Mouse (Mus musculus) embryonic facial prominence, embryonic 15.5 days (tissue): Measurements from ENCODE around the gene Btbd16. TPM values are rescaled to one million over a fixed set of nuclear protein-coding genes. Genes with fewer than 3 reads are reported as not detected.

Source experiments
- ATAC-seq: fragments of 200-750 bp; cut with Nextera tagmentation; 2 replicates; pipeline ENCODE4 v1.8.0; 2017; ENCODE audit warnings: low read depth, moderate TSS enrichment; ENCODE audit not compliant: insufficient number of reproducible peaks, low FRiP score, low TSS enrichment
- H3K27ac ChIP-seq: fragments of 300-500 bp; sonication (generic); replicated peaks from 2 replicates; pipeline ENCODE4 v1.5.1; 2015; ENCODE audit warnings: mild to moderate bottlenecking, inconsistent platforms
- H3K27me3 ChIP-seq: fragments of 300-500 bp; sonication (generic); 2 replicates; pipeline ENCODE4 v1.6.1; 2015; ENCODE audit warnings: inconsistent platforms
- H3K36me3 ChIP-seq: fragments of 300-500 bp; sonication (generic); 2 replicates; pipeline ENCODE4 v1.6.1; 2015; ENCODE audit warnings: mild to moderate bottlenecking, inconsistent platforms
- H3K4me1 ChIP-seq: fragments of 300-500 bp; sonication (generic); 2 replicates; pipeline ENCODE4 v1.6.1; 2015; ENCODE audit warnings: inconsistent platforms
- H3K4me2 ChIP-seq: fragments of 300-500 bp; sonication (generic); replicated peaks from 2 replicates; pipeline ENCODE4 v1.6.1; 2015; ENCODE audit warnings: mild to moderate bottlenecking, inconsistent platforms
- H3K4me3 ChIP-seq: fragments of 300-500 bp; sonication (generic); replicated peaks from 2 replicates; pipeline ENCODE4 v1.5.1; 2015; ENCODE audit warnings: mild to moderate bottlenecking, inconsistent platforms
- H3K9ac ChIP-seq: fragments of 300-500 bp; sonication (generic); 2 replicates; pipeline ENCODE4 v1.6.1; 2015; ENCODE audit warnings: inconsistent platforms
- H3K9me3 ChIP-seq: fragments of 300-500 bp; sonication (generic); replicated peaks from 2 replicates; pipeline ENCODE4 v1.6.1; 2016; ENCODE audit warnings: inconsistent platforms
- WGBS: fragments of 180-500 bp; shearing (Covaris S2); methylation state at CpG from one replicate; pipeline ENCODE4 v1.1.7; 2015; 5-methylcytosine and 5-hydroxymethylcytosine counted together
- polyA plus RNA-seq: library from polyadenylated mRNA; unstranded; fragments of >200 nt; fragmentation: Nextera tagmentation; extraction: Ambion mirVana; gene quantifications from 2 replicates; pipeline ENCODE4 v1.2.1, GENCODE M21; 2015

Gene Btbd16
- polyA plus RNA-seq, 1 experiment from 2014 or later = not detected

DNA sequence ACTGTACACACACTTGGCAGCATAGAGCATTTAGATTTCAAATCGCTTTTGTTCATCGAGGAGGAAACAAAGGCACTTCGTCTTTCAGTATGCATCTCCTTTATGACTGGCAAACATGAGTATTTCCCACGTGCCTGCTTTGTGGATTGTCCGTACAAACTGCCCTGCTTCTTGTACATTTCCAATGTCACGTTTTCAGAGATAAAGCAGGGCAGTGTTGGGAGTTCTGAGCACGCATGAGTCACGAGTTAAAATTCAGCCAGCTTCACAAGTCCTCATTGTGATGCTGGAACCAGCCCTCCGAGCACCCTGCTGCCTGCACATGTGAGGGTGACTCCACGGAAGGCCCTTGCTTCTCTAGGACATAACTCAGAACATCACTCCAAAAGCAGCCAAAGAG lies 45.8 kb downstream of the Btbd16 start:
- WGBS = 73% methylated on average over 10 of the region's 10 CpGs
- H3K4me2 ChIP-seq = no peak overlapping the region

GRCm38 (mm10) chr7:130823992-130824391 lies 50.1 kb downstream of the Btbd16 start:
- no peak overlapping the region for H3K27ac ChIP-seq
- ATAC-seq = no peak

More for the DNA sequence above, 45.8 kb downstream of the Btbd16 start:
- no peak for ATAC-seq
- Histone ChIP-seq H3K9me3 (no peaks in the 10 kb centered on the region), H3K4me3 (no peak overlapping the region), H3K36me3 (no peaks in the 10 kb centered on the region), H3K27ac (no peak overlapping the region), H3K9ac (no peak overlapping the region), H3K27me3 (no peaks in the 10 kb centered on the region), H3K4me1 (no peaks in the 10 kb centered on the region)

GRCm38 (mm10) chr7:130826343-130826742 lies 52.5 kb downstream of the Btbd16 start:
- Histone ChIP-seq H3K4me2 (no peak overlapping the region), H3K36me3 (no peaks in the 10 kb centered on the region), H3K9ac (no peak overlapping the region), H3K4me3 (no peak overlapping the region), H3K27me3 (no peaks in the 10 kb centered on the region), H3K9me3 (no peaks in the 10 kb centered on the region), H3K4me1 (no peaks in the 10 kb centered on the region), H3K27ac (no peak overlapping the region)
- 67% methylated on average over 3 of the region's 3 CpGs for WGBS
- no peak for ATAC-seq

More at GRCm38 (mm10) chr7:130823992-130824391, 50.1 kb downstream of the Btbd16 start:
- 68% methylated on average over 9 of the region's 9 CpGs for WGBS
- Histone ChIP-seq H3K36me3 (no peaks in the 10 kb centered on the region), H3K4me2 (no peak overlapping the region), H3K4me1 (no peaks in the 10 kb centered on the region), H3K9me3 (no peaks in the 10 kb centered on the region), H3K27me3 (no peaks in the 10 kb centered on the region), H3K4me3 (no peak overlapping the region), H3K9ac (no peak overlapping the region)

DNA sequence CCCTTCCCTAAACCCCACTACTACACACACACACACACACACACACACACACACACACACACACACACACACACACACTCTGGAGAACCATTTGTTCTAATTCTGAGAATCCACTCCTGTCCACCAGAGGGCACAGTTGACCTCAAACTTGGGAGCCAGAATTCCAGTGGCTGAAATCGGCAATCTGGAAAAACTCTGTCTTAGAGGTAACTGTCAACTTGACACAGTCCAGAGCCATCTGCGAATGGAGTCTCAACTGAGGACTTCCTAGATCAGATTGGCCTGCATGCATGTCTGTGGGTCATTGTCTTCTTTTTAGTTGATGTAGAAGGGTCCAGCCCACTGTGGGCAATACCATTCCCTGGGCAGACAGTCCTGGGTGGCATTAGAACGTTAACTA lies 53.6 kb downstream of the Btbd16 start:
- H3K4me3 ChIP-seq = no peak overlapping the region
- no peak overlapping the region for H3K4me2 ChIP-seq
- no peaks in the 10 kb centered on the region for H3K36me3 ChIP-seq
- 43% methylated on average over 3 of the region's 3 CpGs for WGBS
- H3K9ac ChIP-seq = no peak overlapping the region
- ATAC-seq = no peak
- no peak overlapping the region for H3K27ac ChIP-seq
- H3K27me3 ChIP-seq = no peaks in the 10 kb centered on the region
- no peaks in the 10 kb centered on the region for H3K4me1 ChIP-seq
- H3K9me3 ChIP-seq = no peaks in the 10 kb centered on the region

GRCm38 (mm10) chr7:130827844-130828403 lies 54.1 kb downstream of the Btbd16 start:
- Histone ChIP-seq H3K4me2 (no peak overlapping the region), H3K9ac (no peak overlapping the region), H3K27me3 (no peaks in the 10 kb centered on the region), H3K36me3 (no peaks in the 10 kb centered on the region), H3K4me1 (no peaks in the 10 kb centered on the region), H3K4me3 (no peak overlapping the region), H3K9me3 (no peaks in the 10 kb centered on the region), H3K27ac (no peak overlapping the region)
- 79% methylated on average over 9 of the region's 9 CpGs for WGBS
- no peak for ATAC-seq

GRCm38 (mm10) chr7:130828475-130828874 lies 54.6 kb downstream of the Btbd16 start:
- Histone ChIP-seq H3K9ac (no peak overlapping the region), H3K27me3 (no peaks in the 10 kb centered on the region), H3K4me2 (no peak overlapping the region), H3K36me3 (no peaks in the 10 kb centered on the region), H3K9me3 (no peaks in the 10 kb centered on the region), H3K27ac (no peak overlapping the region), H3K4me1 (no peaks in the 10 kb centered on the region), H3K4me3 (no peak overlapping the region)
- WGBS = 85% methylated on average over 10 of the region's 10 CpGs
- no peak for ATAC-seq

- H3K9me3 ChIP-seq = no peaks in the 10 kb centered on the region
- no peak overlapping the region for H3K9ac ChIP-seq
- 91% methylated on average over 5 of the region's 5 CpGs for WGBS
- H3K36me3 ChIP-seq = no peaks in the 10 kb centered on the region
- ATAC-seq = no peak
- no peak overlapping the region for H3K4me2 ChIP-seq
- H3K4me1 ChIP-seq = peaks cover 11% of the 10 kb centered on the region
- no peak overlapping the region for H3K4me3 ChIP-seq
- H3K27me3 ChIP-seq = peaks cover 7% of the 10 kb centered on the region; the same call in 1 of the 2 replicates
- no peak overlapping the region for H3K27ac ChIP-seq
These were observed 57.7 kb downstream of the Btbd16 start for GRCm38 (mm10) chr7:130831586-130831985.

DNA sequence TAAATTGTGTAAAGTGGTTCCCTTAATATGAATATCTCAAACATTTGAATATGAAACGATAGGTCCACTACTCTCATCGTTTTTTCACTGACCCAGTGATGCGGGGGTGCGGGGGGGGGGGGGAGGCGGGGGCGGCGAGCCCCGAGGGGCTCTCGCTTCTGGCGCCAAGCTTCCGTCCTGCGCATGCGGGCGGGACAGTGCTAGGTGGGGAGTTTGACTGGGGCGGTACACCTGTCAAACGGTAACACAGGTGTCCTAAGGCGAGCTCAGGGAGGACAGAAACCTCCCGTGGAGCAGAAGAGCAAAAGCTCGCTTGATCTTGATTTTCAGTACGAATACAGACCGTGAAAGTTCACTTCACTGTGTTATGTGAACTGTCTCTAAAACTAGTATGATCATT lies 60.4 kb downstream of the Btbd16 start:
- Histone ChIP-seq H3K9me3 (no peaks in the 10 kb centered on the region), H3K4me2 (no peak overlapping the region), H3K4me1 (peaks cover 18% of the 10 kb centered on the region), H3K36me3 (no peaks in the 10 kb centered on the region), H3K9ac (no peak overlapping the region), H3K27me3 (peaks cover 7% of the 10 kb centered on the region; the same call in 1 of the 2 replicates), H3K27ac (no peak overlapping the region), H3K4me3 (no peak overlapping the region)
- peak; percentile 95 for ATAC-seq
- 15% methylated on average over 21 of the region's 21 CpGs for WGBS

DNA sequence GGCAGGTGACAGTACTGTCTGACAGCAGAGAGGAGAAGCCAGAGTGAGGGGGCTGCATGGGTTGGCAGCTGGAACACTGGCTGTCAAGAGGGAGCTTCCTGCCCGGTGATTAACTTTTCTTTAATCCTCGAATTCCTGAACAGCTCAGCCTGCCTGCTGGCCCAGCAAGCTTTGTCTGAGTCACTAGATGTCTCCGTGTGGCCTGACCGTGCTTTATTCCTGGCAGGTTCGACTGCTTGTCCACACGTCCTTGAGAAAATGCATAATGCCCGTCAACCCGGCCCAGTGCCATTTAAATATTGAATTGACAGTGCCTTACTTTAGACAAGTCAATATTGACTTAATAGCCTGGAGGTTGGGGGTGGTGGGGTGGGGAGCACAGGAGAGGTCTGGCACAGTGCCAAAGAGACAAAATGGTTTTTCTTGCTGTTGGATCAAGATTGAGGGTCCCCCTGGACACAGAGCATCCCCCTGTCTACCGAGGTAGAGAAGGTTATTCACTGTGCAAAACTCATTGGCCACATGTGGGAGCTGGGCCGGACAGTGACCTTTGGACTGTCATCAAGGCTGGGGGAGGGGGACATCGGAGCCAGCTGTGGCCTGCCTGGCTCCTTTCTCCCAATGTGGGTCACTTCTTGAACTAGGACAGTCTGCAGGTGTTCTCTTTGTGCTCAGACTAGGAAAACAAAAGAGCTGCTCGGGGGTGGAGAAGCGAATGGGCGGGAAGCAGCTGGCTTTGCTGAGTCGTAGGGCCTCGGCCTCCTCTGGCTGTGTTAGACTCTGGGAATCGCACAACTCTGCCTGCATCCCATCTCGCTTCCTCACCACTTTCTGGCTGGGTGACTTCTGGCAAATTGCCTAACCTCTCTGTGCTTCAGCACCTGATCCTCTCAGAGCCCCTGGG lies 61.3 kb downstream of the Btbd16 start:
- H3K9me3 ChIP-seq = no peaks in the 10 kb centered on the region
- H3K4me1 ChIP-seq = peaks cover 18% of the 10 kb centered on the region
- no peak overlapping the region for H3K4me3 ChIP-seq
- no peak overlapping the region for H3K9ac ChIP-seq
- H3K27ac ChIP-seq = no peak overlapping the region
- no peaks in the 10 kb centered on the region for H3K36me3 ChIP-seq
- H3K4me2 ChIP-seq = no peak overlapping the region
- 19% methylated on average over 18 of the region's 18 CpGs for WGBS
- ATAC-seq = no peak
- H3K27me3 ChIP-seq = peaks cover 7% of the 10 kb centered on the region; the same call in 1 of the 2 replicates

DNA sequence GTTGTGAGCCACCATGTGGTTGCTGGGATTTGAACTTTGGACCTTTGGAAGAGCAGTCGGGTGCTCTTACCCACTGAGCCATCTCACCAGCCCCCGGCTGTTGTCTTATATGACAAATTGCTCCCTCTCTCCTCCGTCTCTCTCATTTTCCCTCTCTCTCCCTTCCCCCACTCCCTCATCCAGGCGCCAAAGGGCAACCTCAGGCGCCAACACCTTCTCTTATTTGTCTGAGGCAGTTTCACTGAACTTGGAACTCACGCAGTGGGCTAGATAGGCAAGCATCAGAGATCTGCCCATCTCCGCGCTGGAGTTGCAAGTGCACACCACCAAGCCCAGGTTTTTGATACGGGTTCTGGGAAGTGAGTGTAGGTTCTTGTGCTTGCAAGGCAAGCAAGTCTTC lies 62.2 kb downstream of the Btbd16 start:
- H3K4me2 ChIP-seq = no peak overlapping the region

GRCm38 (mm10) chr7:130837941-130838657 lies 64.2 kb downstream of the Btbd16 start:
- no peak overlapping the region for H3K4me2 ChIP-seq
- H3K9ac ChIP-seq = no peak overlapping the region
- no peak overlapping the region for H3K27ac ChIP-seq
- no peak overlapping the region for H3K4me3 ChIP-seq
- no peaks in the 10 kb centered on the region for H3K36me3 ChIP-seq
- H3K4me1 ChIP-seq = peaks cover 18% of the 10 kb centered on the region
- no peaks in the 10 kb centered on the region for H3K9me3 ChIP-seq
- H3K27me3 ChIP-seq = peaks cover 7% of the 10 kb centered on the region; the same call in 1 of the 2 replicates
- ATAC-seq = no peak
- 40% methylated on average over 12 of the region's 12 CpGs for WGBS

More for the DNA sequence above, 62.2 kb downstream of the Btbd16 start:
- no peak for ATAC-seq
- no peak overlapping the region for H3K27ac ChIP-seq
- no peaks in the 10 kb centered on the region for H3K36me3 ChIP-seq
- H3K9ac ChIP-seq = no peak overlapping the region
- WGBS = 87% methylated on average over 9 of the region's 9 CpGs
- no peak overlapping the region for H3K4me3 ChIP-seq
- no peaks in the 10 kb centered on the region for H3K9me3 ChIP-seq
- peaks cover 7% of the 10 kb centered on the region; the same call in 1 of the 2 replicates for H3K27me3 ChIP-seq
- H3K4me1 ChIP-seq = peaks cover 18% of the 10 kb centered on the region
